Mouse (Mus musculus) hindbrain, embryonic 14.5 days (tissue): ENCODE measurements around the gene Mcat. TPM values are rescaled to one million over a fixed set of nuclear protein-coding genes. Genes with fewer than 3 reads are reported as not detected.

Experiments
- ATAC-seq: fragments of 200-750 bp; cut with Nextera tagmentation; 2 replicates; pipeline ENCODE4 v1.8.0; 2017; ENCODE audit warnings: moderate number of reproducible peaks, mild to moderate bottlenecking, moderate TSS enrichment, moderate library complexity; ENCODE audit not compliant: low FRiP score
- DNase-seq: peaks from one replicate; pipeline ENCODE4 v3.0.0-alpha.2; 2015; ENCODE audit warnings: low spot score
- H3K27ac ChIP-seq: fragments of 300-500 bp; sonication (generic); 2 replicates; pipeline ENCODE4 v1.5.1; 2014; ENCODE audit warnings: mild to moderate bottlenecking, moderate library complexity
- H3K27me3 ChIP-seq: fragments of 300-500 bp; sonication (generic); 2 replicates; pipeline ENCODE4 v1.6.1; 2014; ENCODE audit warnings: mild to moderate bottlenecking, low read length, mixed read lengths; ENCODE audit not compliant: control insufficient read depth, insufficient read depth
- H3K36me3 ChIP-seq: fragments of 300-500 bp; sonication (generic); replicated peaks from 2 replicates; pipeline ENCODE4 v1.6.1; 2014; ENCODE audit not compliant: control insufficient read depth, insufficient read depth
- H3K4me1 ChIP-seq: fragments of 300-500 bp; sonication (generic); replicated peaks from 2 replicates; pipeline ENCODE4 v1.6.1; 2014; ENCODE audit warnings: antibody characterized with exemption, low read length, mixed read lengths; ENCODE audit not compliant: control insufficient read depth, insufficient read depth
- H3K4me2 ChIP-seq: fragments of 300-500 bp; sonication (generic); replicated peaks from 2 replicates; pipeline ENCODE4 v1.6.1; 2014; ENCODE audit warnings: mild to moderate bottlenecking, moderate library complexity
- H3K4me3 ChIP-seq: fragments of 300-500 bp; sonication (generic); replicated peaks from 2 replicates; pipeline ENCODE4 v1.5.1; 2014; ENCODE audit warnings: mild to moderate bottlenecking, low read length
- H3K9ac ChIP-seq: fragments of 300-500 bp; sonication (generic); 2 replicates; pipeline ENCODE4 v1.6.1; 2014
- H3K9me3 ChIP-seq: fragments of 300-500 bp; sonication (generic); 2 replicates; pipeline ENCODE4 v1.6.1; 2016; ENCODE audit warnings: low read length; ENCODE audit not compliant: control insufficient read depth
- WGBS: fragments of 180-500 bp; shearing (Covaris S2); extraction: QIAGEN DNeasy Blood & Tissue Kit; methylation state at CpG from one replicate; pipeline ENCODE4 v1.1.7; 2014; 5-methylcytosine and 5-hydroxymethylcytosine counted together
- polyA plus RNA-seq: library from polyadenylated mRNA; unstranded; fragments of >200 nt; fragmentation: Nextera tagmentation; extraction: Ambion mirVana; gene quantifications from 2 replicates; pipeline ENCODE4 v1.2.1, GENCODE M21; 2014

Gene Mcat
- polyA plus RNA-seq, result 33.2 and 37.6 TPM in 2 replicates

DNA sequence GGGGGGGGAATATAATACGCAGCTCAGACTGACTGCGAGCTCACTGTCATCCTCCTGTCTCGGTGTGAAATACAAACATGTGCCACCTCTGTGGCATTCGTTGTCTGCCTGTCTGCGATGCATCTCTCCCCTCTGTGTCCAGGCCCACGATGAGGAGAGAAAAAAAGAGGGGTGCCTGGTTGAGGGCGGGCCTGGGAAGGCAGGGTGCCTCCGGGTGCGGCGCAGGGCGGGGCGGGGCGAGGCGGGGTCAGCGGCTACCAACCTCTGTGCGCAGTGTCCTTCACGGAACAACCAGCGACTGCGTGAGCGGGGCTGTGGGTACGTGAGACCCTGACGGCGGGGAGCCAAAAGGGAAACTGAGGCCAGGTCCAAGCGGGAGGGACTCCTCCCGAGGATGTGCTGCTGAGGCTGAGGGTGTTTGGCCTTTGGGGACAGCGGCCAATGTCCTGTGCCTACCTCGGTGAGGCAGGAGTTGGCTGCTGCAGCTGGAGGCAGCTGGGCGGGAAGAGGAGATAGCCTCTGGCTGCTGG is at the start of gene Mcat, which contains the start of gene Tspo:
TSS of gene Mcat (minus strand) at position 461 of the 530 bp plus-strand sequence.
TSS of gene Tspo (plus strand) at position 266 of the 530 bp plus-strand sequence.
- H3K4me1 ChIP-seq, result peaks cover 20% of the 10 kb centered on the region
- H3K36me3 ChIP-seq, result no peaks in the 10 kb centered on the region
- H3K4me2 ChIP-seq, result peak within 1 kb of the TSS; percentile 65
- no peak within 1 kb of the TSS for H3K27ac ChIP-seq
- no peaks in the 10 kb centered on the region for H3K9me3 ChIP-seq
- under 1% methylated on average over 28 of the region's 28 CpGs for WGBS
- no peak for DNase-seq
- peaks cover 20% of the 10 kb centered on the region for H3K27me3 ChIP-seq
- ATAC-seq, result no peak
- peak within 1 kb of the TSS; percentile 29 for H3K4me3 ChIP-seq
- peak within 1 kb of the TSS; percentile 53 for H3K9ac ChIP-seq

DNA sequence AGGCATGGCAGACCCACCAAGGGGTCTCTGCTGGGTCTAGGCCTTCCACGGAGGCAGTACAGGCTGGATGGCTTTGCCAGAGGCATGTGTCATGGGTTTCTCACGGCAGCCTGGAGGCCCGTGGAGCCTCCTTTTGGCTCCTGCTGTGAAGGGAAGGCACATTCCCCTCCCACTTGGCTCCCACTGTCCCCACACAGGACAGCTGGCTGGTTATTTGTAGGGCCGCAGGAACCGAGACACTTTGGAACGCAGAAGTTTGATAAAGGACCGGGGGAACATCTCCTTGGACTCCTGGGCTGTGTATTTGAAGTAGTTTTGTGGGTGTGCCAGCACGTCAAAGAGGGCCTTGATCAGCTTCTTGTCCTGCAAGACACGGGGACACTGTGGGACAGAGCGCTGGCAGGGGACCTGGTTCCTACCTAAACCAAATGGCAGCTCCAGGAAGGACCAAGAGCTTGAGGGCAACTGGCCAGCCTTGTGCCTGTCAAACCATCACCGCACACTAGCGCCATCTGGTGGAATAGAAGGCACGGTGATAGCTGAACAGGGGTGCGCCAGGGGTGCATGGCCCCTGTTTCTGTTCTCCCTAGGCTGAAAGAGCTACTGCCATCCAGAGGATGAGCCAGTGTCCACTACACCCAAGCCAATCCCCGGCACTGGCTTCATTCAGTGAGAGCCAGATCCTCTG is 43.7 kb upstream of the Mcat start:
- WGBS, result 54% methylated on average over 15 of the region's 15 CpGs
- H3K27ac ChIP-seq, result no peak overlapping the region
- peaks cover 14% of the 10 kb centered on the region; the same call in 1 of the 2 replicates for H3K36me3 ChIP-seq
- H3K4me3 ChIP-seq, result no peak overlapping the region
- no peak for ATAC-seq
- peak; percentile 70 for DNase-seq
- H3K9me3 ChIP-seq, result no peaks in the 10 kb centered on the region
- no peaks in the 10 kb centered on the region for H3K27me3 ChIP-seq
- H3K9ac ChIP-seq, result no peak overlapping the region
- H3K4me2 ChIP-seq, result no peak overlapping the region
- no peaks in the 10 kb centered on the region for H3K4me1 ChIP-seq

DNA sequence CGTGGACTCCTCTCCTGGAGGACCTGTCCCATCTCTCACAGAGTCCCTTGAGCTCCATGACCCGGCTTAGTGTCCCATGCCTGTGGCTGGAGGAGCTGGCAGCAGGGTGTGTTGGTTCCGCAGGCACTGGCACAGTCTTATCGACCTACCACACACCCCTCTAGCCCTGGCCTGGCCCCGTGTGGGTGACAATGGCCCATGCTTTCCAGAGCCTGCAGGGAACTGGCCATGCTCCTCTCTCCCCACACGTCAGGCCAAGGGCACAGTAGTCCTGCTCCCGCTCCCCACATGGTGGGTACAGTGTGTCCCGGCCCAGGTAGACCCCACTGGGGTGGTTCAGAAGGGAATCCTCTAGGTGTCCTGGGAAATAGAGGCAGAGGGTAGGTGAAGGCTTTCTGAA is 43.1 kb upstream of the Mcat start:
- 90% methylated on average over 8 of the region's 8 CpGs for WGBS
- no peaks in the 10 kb centered on the region for H3K4me1 ChIP-seq
- H3K9ac ChIP-seq, result no peak overlapping the region
- no peak overlapping the region for H3K4me3 ChIP-seq
- no peaks in the 10 kb centered on the region for H3K9me3 ChIP-seq
- no peak for DNase-seq
- no peaks in the 10 kb centered on the region for H3K27me3 ChIP-seq
- no peak for ATAC-seq
- H3K36me3 ChIP-seq, result peaks cover 8% of the 10 kb centered on the region; the same call in 1 of the 2 replicates
- H3K4me2 ChIP-seq, result no peak overlapping the region
- no peak overlapping the region for H3K27ac ChIP-seq

- Histone ChIP-seq H3K27ac (no peak overlapping the region), H3K4me3 (no peak overlapping the region), H3K9me3 (no peaks in the 10 kb centered on the region), H3K9ac (no peak overlapping the region), H3K27me3 (no peaks in the 10 kb centered on the region), H3K4me1 (no peaks in the 10 kb centered on the region), H3K36me3 (0 out of 2 replicates have a peak, but pooled peaks cover 6% of the 10 kb centered on the region), H3K4me2 (no peak overlapping the region)
- 90% methylated on average over 11 of the region's 11 CpGs for WGBS
- DNase-seq (no peak), ATAC-seq (no peak)
Measured at GRCm38 (mm10) chr15:83606216-83606615, 42.6 kb upstream of the Mcat start.

- ATAC-seq, result no peak
- H3K4me1 ChIP-seq, result no peaks in the 10 kb centered on the region
- H3K9ac ChIP-seq, result no peak overlapping the region
- no peaks in the 10 kb centered on the region for H3K9me3 ChIP-seq
- DNase-seq, result no peak
- no peak overlapping the region for H3K4me2 ChIP-seq
- H3K36me3 ChIP-seq, result no peaks in the 10 kb centered on the region
- H3K4me3 ChIP-seq, result no peak overlapping the region
- WGBS, result 96% methylated on average over 7 of the region's 7 CpGs
- H3K27ac ChIP-seq, result no peak overlapping the region
- H3K27me3 ChIP-seq, result no peaks in the 10 kb centered on the region
Measured at GRCm38 (mm10) chr15:83603426-83603825, 39.8 kb upstream of the Mcat start.

GRCm38 (mm10) chr15:83603046-83603396 is 39.4 kb upstream of the Mcat start:
- Histone ChIP-seq H3K4me2 (no peak overlapping the region), H3K27ac (no peak overlapping the region), H3K36me3 (no peaks in the 10 kb centered on the region), H3K9ac (no peak overlapping the region), H3K4me1 (no peaks in the 10 kb centered on the region), H3K9me3 (no peaks in the 10 kb centered on the region), H3K4me3 (no peak overlapping the region), H3K27me3 (no peaks in the 10 kb centered on the region)
- WGBS, result 97% methylated on average over 1 of the region's 1 CpGs
- DNase-seq, result no peak
- no peak for ATAC-seq

GRCm38 (mm10) chr15:83602372-83603045 is 38.9 kb upstream of the Mcat start:
- WGBS, result 83% methylated on average over 13 of the region's 13 CpGs
- Histone ChIP-seq H3K27me3 (no peaks in the 10 kb centered on the region), H3K4me2 (no peak overlapping the region), H3K27ac (no peak overlapping the region), H3K9ac (no peak overlapping the region), H3K4me3 (no peak overlapping the region), H3K9me3 (no peaks in the 10 kb centered on the region), H3K4me1 (no peaks in the 10 kb centered on the region), H3K36me3 (no peaks in the 10 kb centered on the region)
- DNase-seq (no peak), ATAC-seq (no peak)

- no peaks in the 10 kb centered on the region for H3K36me3 ChIP-seq
- no peak overlapping the region for H3K9ac ChIP-seq
- no peak for ATAC-seq
- no peak overlapping the region for H3K4me2 ChIP-seq
- H3K27me3 ChIP-seq, result no peaks in the 10 kb centered on the region
- no peak for DNase-seq
- H3K4me1 ChIP-seq, result no peaks in the 10 kb centered on the region
- WGBS, result 79% methylated on average over 4 of the region's 4 CpGs
- H3K4me3 ChIP-seq, result no peak overlapping the region
- H3K9me3 ChIP-seq, result no peaks in the 10 kb centered on the region
- no peak overlapping the region for H3K27ac ChIP-seq
Measured at GRCm38 (mm10) chr15:83601185-83601584, 37.6 kb upstream of the Mcat start.

DNA sequence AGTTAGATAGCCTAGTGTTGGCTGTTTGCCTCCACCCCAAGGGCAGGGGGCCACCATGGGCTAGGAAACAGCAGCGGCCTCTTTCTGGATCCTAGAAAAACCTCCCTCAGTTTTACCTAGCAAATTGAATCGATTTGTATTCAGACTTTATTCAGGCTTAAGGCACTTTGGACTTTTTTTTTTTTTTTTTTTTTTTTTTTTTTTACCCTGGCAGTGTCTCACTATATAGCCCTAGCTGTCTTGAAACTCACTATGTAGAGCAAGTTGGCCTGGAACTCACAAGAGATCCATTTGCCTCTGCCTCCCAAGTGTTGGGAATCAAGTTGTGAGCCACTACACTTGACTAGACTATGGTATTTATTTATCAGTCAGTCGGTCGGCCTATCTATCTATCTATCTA is 33.2 kb upstream of the Mcat start:
- peaks cover 13% of the 10 kb centered on the region for H3K4me1 ChIP-seq
- no peak overlapping the region for H3K27ac ChIP-seq
- DNase-seq, result no peak
- no peak overlapping the region for H3K4me3 ChIP-seq
- H3K9me3 ChIP-seq, result no peaks in the 10 kb centered on the region
- H3K36me3 ChIP-seq, result no peaks in the 10 kb centered on the region
- no peaks in the 10 kb centered on the region for H3K27me3 ChIP-seq
- WGBS, result 93% methylated on average over 4 of the region's 4 CpGs
- no peak overlapping the region for H3K4me2 ChIP-seq
- no peak overlapping the region for H3K9ac ChIP-seq
- ATAC-seq, result no peak
